Mouse (Mus musculus) CH12.LX (cell line): Measurements from ENCODE around the gene Dmxl2. TPM values are rescaled to one million over a fixed set of nuclear protein-coding genes. Genes with fewer than 3 reads are reported as not detected.

Source experiments
- DNase-seq: peaks from one replicate; pipeline ENCODE4 v3.0.0-alpha.2; 2013; ENCODE audit errors: extremely low read depth
- H3K27ac ChIP-seq: 2 replicates; pipeline ENCODE4 v1.5.1; 2012; ENCODE audit warnings: low read depth, mild to moderate bottlenecking, control low read depth, moderate library complexity; ENCODE audit not compliant: insufficient read depth
- H3K27me3 ChIP-seq: replicated peaks from 2 replicates; pipeline ENCODE3; 2012; ENCODE audit warnings: inconsistent platforms
- H3K36me3 ChIP-seq, 2 experiments: replicated peaks in 1 of 2; 2 replicates each; pipeline versions ENCODE3 to v1.6.1; 2012; ENCODE audit warnings: inconsistent platforms in 1 of 2, low read length in 1 of 2, mild to moderate bottlenecking in 1 of 2, mixed read lengths in 1 of 2, moderate library complexity in 1 of 2; ENCODE audit not compliant: control insufficient read depth in 1 of 2, insufficient read depth in 1 of 2
- H3K4me1 ChIP-seq, 2 experiments: 2 replicates each; pipeline ENCODE4 v1.6.1; 2012; ENCODE audit warnings: inconsistent platforms in 1 of 2, moderate library complexity in 1 of 2; ENCODE audit not compliant: insufficient read depth in 2 of 2, control insufficient read depth in 1 of 2
- H3K4me2 ChIP-seq: 2 replicates; pipeline ENCODE4 v1.6.1; 2012; ENCODE audit warnings: low read depth, mild to moderate bottlenecking, control low read depth; ENCODE audit not compliant: poor library complexity, insufficient read depth, severe bottlenecking
- H3K4me3 ChIP-seq, 3 experiments: fragments of 150-350 bp in 1 of 3; sonication (generic) in 1 of 3; replicated peaks in 1 of 3; 2 replicates each; pipeline versions ENCODE3 to v1.5.1; 2011 to 2012; ENCODE audit warnings: low read depth in 2 of 3, low read length in 2 of 3, mild to moderate bottlenecking in 2 of 3, moderate library complexity in 2 of 3, control low read depth in 1 of 3, improper control_type of control experiment in 1 of 3, inconsistent platforms in 1 of 3, mixed read lengths in 1 of 3; ENCODE audit not compliant: poor library complexity in 1 of 3
- H3K79me2 ChIP-seq: replicated peaks from 2 replicates; pipeline ENCODE4 v1.6.1; 2012; ENCODE audit warnings: mild to moderate bottlenecking, moderate library complexity; ENCODE audit not compliant: control insufficient read depth, poor library complexity, insufficient read depth, severe bottlenecking; ENCODE audit errors: extremely low read depth
- H3K9ac ChIP-seq: 2 replicates; pipeline ENCODE4 v1.6.1; 2012; ENCODE audit warnings: low read depth, mild to moderate bottlenecking, control low read depth, moderate library complexity; ENCODE audit not compliant: insufficient read depth
- H3K9me3 ChIP-seq: replicated peaks from 2 replicates; pipeline ENCODE3; 2012; ENCODE audit warnings: low read length, inconsistent platforms, mixed read lengths
- EP300 ChIP-seq: IDR thresholded peaks from 2 replicates; pipeline ENCODE4 v1.6.1; 2011; ENCODE audit warnings: low read length, improper control_type of control experiment
- HCFC1 ChIP-seq: IDR thresholded peaks from 2 replicates; pipeline ENCODE4 v1.6.1; 2012; ENCODE audit warnings: low read depth, mild to moderate bottlenecking, inconsistent platforms, low read length, improper control_type of control experiment
- IRF4 ChIP-seq: IDR thresholded peaks from 2 replicates; pipeline ENCODE4 v1.6.1; 2014; ENCODE audit warnings: low read depth, mild to moderate bottlenecking, inconsistent platforms, low read length, improper control_type of control experiment
- JUN ChIP-seq: IDR thresholded peaks from 2 replicates; pipeline ENCODE4 v1.6.1; 2011; ENCODE audit warnings: low read depth, mild to moderate bottlenecking, low read length, improper control_type of control experiment, moderate library complexity; ENCODE audit not compliant: insufficient read depth
- KAT2A ChIP-seq: IDR thresholded peaks from 2 replicates; pipeline ENCODE4 v1.6.1; 2012; ENCODE audit warnings: low read length, improper control_type of control experiment, inconsistent platforms; ENCODE audit not compliant: insufficient replicate concordance
- MAFK ChIP-seq: IDR thresholded peaks from 2 replicates; pipeline ENCODE4 v1.6.1; 2011; ENCODE audit warnings: low read length, improper control_type of control experiment; ENCODE audit not compliant: insufficient replicate concordance
- MAZ ChIP-seq: IDR thresholded peaks from 2 replicates; pipeline ENCODE4 v1.6.1; 2012; ENCODE audit warnings: low read depth, mild to moderate bottlenecking, inconsistent platforms, low read length, improper control_type of control experiment, moderate library complexity
- MEF2A ChIP-seq: IDR thresholded peaks from 2 replicates; pipeline ENCODE4 v1.6.1; 2014; ENCODE audit warnings: low read depth, mild to moderate bottlenecking, inconsistent platforms, low read length, improper control_type of control experiment, borderline replicate concordance
- MXI1 ChIP-seq: IDR thresholded peaks from 2 replicates; pipeline ENCODE4 v1.6.1; 2011; ENCODE audit warnings: mild to moderate bottlenecking, low read depth, low read length, improper control_type of control experiment
- NRF1 ChIP-seq: IDR thresholded peaks from 2 replicates; pipeline ENCODE4 v1.6.1; 2014; ENCODE audit warnings: low read depth, mild to moderate bottlenecking, inconsistent platforms, low read length, improper control_type of control experiment, moderate library complexity
- POLR2A ChIP-seq: IDR thresholded peaks from 2 replicates; pipeline ENCODE4 v1.6.1; 2011; ENCODE audit warnings: low read depth, mild to moderate bottlenecking, improper control_type of control experiment, low read length
- POLR2AphosphoS2 ChIP-seq: IDR thresholded peaks from 2 replicates; pipeline ENCODE4 v1.6.1; 2011; ENCODE audit warnings: low read depth, low read length, improper control_type of control experiment
- RCOR1 ChIP-seq: conservative IDR thresholded peaks from 2 replicates; pipeline ENCODE4 v1.6.1; 2012; ENCODE audit warnings: low read depth, mild to moderate bottlenecking, inconsistent platforms, low read length, improper control_type of control experiment
- TBP ChIP-seq: conservative IDR thresholded peaks from 2 replicates; pipeline ENCODE4 v1.6.1; 2011; ENCODE audit warnings: low read depth, low read length, improper control_type of control experiment
- UBTF ChIP-seq: IDR thresholded peaks from 2 replicates; pipeline ENCODE4 v1.6.1; 2012; ENCODE audit warnings: low read depth, mild to moderate bottlenecking, inconsistent platforms, low read length, improper control_type of control experiment, moderate library complexity
- ZC3H11A ChIP-seq: IDR thresholded peaks from 2 replicates; pipeline ENCODE4 v1.6.1; 2012; ENCODE audit warnings: low read depth, mild to moderate bottlenecking, inconsistent platforms, low read length, improper control_type of control experiment
- ZKSCAN1 ChIP-seq: IDR thresholded peaks from 2 replicates; pipeline ENCODE4 v1.6.1; 2012; ENCODE audit warnings: low read depth, inconsistent platforms, low read length, improper control_type of control experiment, borderline replicate concordance
- dilution Hi-C: fragments of 300-500 bp; cut with MboI; formaldehyde crosslinking; loops from 2 replicates; pipeline ENCODE4 v1.14.3; 2020; ENCODE audit warnings: low sequenced_read_pairs; ENCODE audit not compliant: extremely low pct_unique_long_range_greater_than_20kb, extremely low pct_ligation_motif_present
- in situ Hi-C: fragments of 300-500 bp; cut with MboI; formaldehyde crosslinking; loops from 3 replicates; pipeline ENCODE4 v1.14.3; 2019; ENCODE audit warnings: low sequenced_read_pairs, low pct_ligation_motif_present, low pct_unique_long_range_greater_than_20kb, mixed read lengths
- polyA plus RNA-seq: library from polyadenylated mRNA; unstranded; fragments of >175 nt; gene quantifications from 2 replicates; pipeline ENCODE4 v1.2.1, GENCODE M21; 2012; ENCODE audit warnings: low read depth; ENCODE audit not compliant: insufficient read length
- total RNA-seq, 2 experiments: library from RNA; depleted of rRNA; stranded (reverse); fragments of 300-350 nt in 1 of 2; fragments of >200 nt in 1 of 2; gene quantifications; 2 replicates each; pipeline ENCODE4 v1.2.3; 2012 to 2014

The Dmxl2 gene
- total and polyA plus RNA-seq, 3 experiments, result 21.8 to 23.7 (median 22.5) TPM

DNA sequence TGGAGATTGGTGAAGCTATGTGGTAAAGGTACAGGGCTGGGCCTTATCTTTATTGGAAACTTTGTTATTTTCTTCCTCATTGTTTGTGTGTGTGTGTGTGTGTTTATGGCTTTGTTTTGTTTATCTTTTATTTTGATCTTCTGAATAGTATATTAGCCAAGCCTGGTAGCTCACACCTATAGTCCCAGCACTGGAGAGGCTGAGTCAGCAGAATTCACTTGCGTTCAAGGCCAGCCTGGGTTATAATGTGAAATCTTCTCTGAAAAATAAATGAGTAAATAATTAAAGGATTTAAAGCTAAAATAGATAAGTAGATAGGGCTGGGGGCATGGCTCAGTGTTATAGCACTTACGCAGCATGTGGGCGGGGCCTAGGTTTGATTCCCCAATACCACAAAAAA, 36.8 kb upstream of the Dmxl2 start:
- Histone ChIP-seq H3K4me2 (no peak overlapping the region), H3K27me3 (no peaks in the 10 kb centered on the region), H3K4me1 (peaks cover 25 to 97% of the 10 kb centered on the region in 2 experiments), H3K27ac (no peak overlapping the region), H3K36me3 (no peaks in the 10 kb centered on the region), H3K9me3 (no peaks in the 10 kb centered on the region), H3K4me3 (no peak overlapping the region), H3K79me2 (no peaks in the 10 kb centered on the region), H3K9ac (no peak overlapping the region)
- no peak for DNase-seq
- dilution Hi-C loops, result no loop called here
- TF ChIP-seq MAFK, result peak; percentile 90
- no peak for TF ChIP-seq POLR2A
- no peak for TF ChIP-seq ZKSCAN1
- in situ Hi-C loops, result no loop called here

DNA sequence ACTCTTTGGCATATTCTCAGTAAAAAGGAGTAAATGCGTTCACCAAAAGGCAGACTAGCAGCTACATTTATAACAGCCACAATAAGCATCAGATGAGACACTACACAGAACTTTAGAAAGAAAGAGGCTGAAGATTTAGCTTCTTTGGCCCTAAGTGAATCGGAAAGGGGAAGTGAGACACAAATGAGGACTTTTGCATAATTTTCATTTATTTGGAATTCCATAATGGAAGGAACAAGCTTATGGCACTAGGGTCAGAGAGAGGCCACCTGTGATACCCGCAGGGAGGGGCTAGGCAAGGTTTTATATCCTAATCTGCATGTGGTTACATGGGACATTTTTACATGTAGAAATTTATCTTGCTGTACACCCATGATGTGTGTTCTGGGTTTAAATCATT, 36.1 kb upstream of the Dmxl2 start:
- Histone ChIP-seq H3K27me3 (no peaks in the 10 kb centered on the region), H3K4me3 (no peak overlapping the region), H3K79me2 (no peaks in the 10 kb centered on the region), H3K4me1 (peaks cover 21 to 97% of the 10 kb centered on the region in 2 experiments), H3K9ac (no peak overlapping the region), H3K4me2 (no peak overlapping the region), H3K9me3 (no peaks in the 10 kb centered on the region), H3K27ac (no peak overlapping the region), H3K36me3 (no peaks in the 10 kb centered on the region)
- in situ Hi-C loops (no loop called here), dilution Hi-C loops (no loop called here)
- peak; percentile 65 for DNase-seq
- TF ChIP-seq POLR2AphosphoS2, result no peak
- TF ChIP-seq MXI1, result no peak
- 0 out of 2 replicates have a peak, but pooled peaks have one; percentile 11 for TF ChIP-seq TBP
- no peak for TF ChIP-seq RCOR1
- TF ChIP-seq MAZ, result no peak
- no peak for TF ChIP-seq JUN
- no peak for TF ChIP-seq HCFC1
- TF ChIP-seq ZC3H11A, result no peak
- TF ChIP-seq KAT2A, result no peak
- peak; percentile 66 for TF ChIP-seq EP300
- TF ChIP-seq MEF2A, result no peak
- TF ChIP-seq NRF1, result no peak
- TF ChIP-seq IRF4, result peak; percentile 62
- no peak for TF ChIP-seq UBTF
